In genomic region chr11:100651205-100651604, GRCm38 (mm10) we compare ENCODE assay signal across 26 mouse cellular contexts. TPM values are rescaled to one million over a fixed set of nuclear protein-coding genes. Genes with fewer than 3 reads are reported as not detected.
"Had no signal": no experiment of that assay in that cellular context is flagged by ENCODE, and none has a peak within 500 bp of the region (broad histone marks: within the 10 kb centered on the region; RNA-seq: fewer than 3 reads in every experiment).

No protein-coding gene starts in this region.

- ATAC-seq: hindbrain, embryonic 16.5 days; inflammation-experienced regulatory T-cells, adult 6 months; intestine, embryonic 15.5 days; intestine, postnatal 0 days had no signal

- H3K27ac ChIP-seq: gastrocnemius, adult 2 months; hindbrain, embryonic 12.5 days; hindbrain, embryonic 14.5 days; intestine, embryonic 15.5 days; kidney, postnatal 0 days; layer of hippocampus, adult 2 months; limb, embryonic 10.5 days; limb, embryonic 12.5 days; liver, embryonic 13.5 days; liver, embryonic 15.5 days had no signal

- DNase-seq: gastrocnemius, adult 2 months; gastrocnemius, postnatal 10 days; gastrocnemius, postnatal 25 days; heart, adult 18-20 months; heart, postnatal 10 days; heart, postnatal 4 days; kidney, adult 18-20 months; kidney, adult 8-10 months; kidney, postnatal 14 days; kidney, postnatal 4 days; liver; liver, embryonic 13.5 days had no signal

- H3K9me3 ChIP-seq: heart, embryonic 12.5 days; hindbrain, embryonic 10.5 days; hindbrain, embryonic 12.5 days; intestine, embryonic 15.5 days; limb, embryonic 10.5 days; limb, embryonic 12.5 days; liver, embryonic 13.5 days; liver, embryonic 15.5 days had no signal

- H3K9ac ChIP-seq: heart, embryonic 12.5 days; hindbrain, embryonic 12.5 days; hindbrain, embryonic 14.5 days; intestine, embryonic 15.5 days; limb, embryonic 12.5 days; liver, embryonic 13.5 days; liver, embryonic 15.5 days had no signal

- H3K36me3 ChIP-seq: heart, embryonic 12.5 days; hindbrain, embryonic 10.5 days; hindbrain, embryonic 12.5 days; intestine, embryonic 15.5 days; limb, embryonic 10.5 days; limb, embryonic 12.5 days; liver, embryonic 13.5 days; liver, embryonic 15.5 days had no signal

- H3K4me3 ChIP-seq: gastrocnemius, adult 2 months; heart, embryonic 12.5 days; hindbrain, embryonic 12.5 days; intestine, embryonic 15.5 days; layer of hippocampus, adult 2 months; limb, embryonic 10.5 days; limb, embryonic 12.5 days; liver, embryonic 13.5 days; liver, embryonic 15.5 days had no signal

- H3K4me1 ChIP-seq: intestine, embryonic 15.5 days; liver, embryonic 15.5 days had no signal

- H3K4me2 ChIP-seq: heart, embryonic 12.5 days; hindbrain, embryonic 12.5 days; hindbrain, embryonic 14.5 days; intestine, embryonic 15.5 days; limb, embryonic 12.5 days; liver, embryonic 11.5 days; liver, embryonic 13.5 days; liver, embryonic 15.5 days had no signal

RNA-seq across cellular contexts. Expression of gene Zfp385c, which starts 41.0 kb away (rescaled TPM):
- polyA plus RNA-seq: inflammation-experienced regulatory T-cells, adult 6 months; liver, embryonic 11.5 days; liver, embryonic 13.5 days; liver, embryonic 15.5 days had no signal
